Mouse (Mus musculus): Measurements from ENCODE around the gene Adrb1.

DNA sequence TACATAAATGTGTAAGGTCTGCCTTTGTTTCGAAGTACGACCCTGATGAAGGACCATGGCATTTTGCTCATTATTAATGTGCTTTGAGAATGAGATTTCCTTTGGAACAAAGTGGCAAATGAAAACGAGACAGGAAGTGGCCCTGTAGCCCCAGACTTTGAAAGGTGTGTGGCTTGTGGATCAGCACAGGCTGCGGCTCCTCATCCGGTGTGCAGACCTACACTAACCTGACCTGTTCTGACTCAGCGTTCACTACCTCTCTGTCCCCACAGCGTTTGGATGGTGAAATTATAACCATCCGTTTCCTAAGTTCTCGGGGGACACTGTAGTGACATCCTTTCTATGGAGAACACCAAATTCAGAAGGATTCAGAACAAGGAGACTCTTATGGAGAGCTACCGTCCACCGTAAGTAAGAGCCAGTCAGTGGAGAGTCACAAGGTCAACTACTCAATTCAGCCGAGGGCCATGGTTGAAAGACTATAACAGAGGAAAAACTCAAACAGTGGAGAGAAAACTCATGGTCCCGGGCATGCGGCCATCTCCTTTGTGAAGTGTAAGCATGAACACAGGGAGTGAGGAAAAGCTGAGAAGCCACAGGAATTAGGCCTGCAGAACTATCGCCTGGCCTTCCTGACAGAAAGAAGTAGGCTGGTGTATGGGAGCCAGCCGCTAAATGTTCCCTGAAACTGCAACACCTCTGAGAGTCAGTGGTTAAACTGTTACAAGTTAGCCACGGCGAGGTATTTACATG, 42.6 kb upstream of the Adrb1 start:
- TF ChIP-seq POLR2A (IDR thresholded peaks at IDR 0.05; ENCODE audit: insufficient read depth, low read depth, low read length) (no peak), CTCF (IDR thresholded peaks at IDR 0.05; ENCODE audit: insufficient read depth, low read depth, low read length) (no peak)

All from olfactory bulb, adult 2 months (tissue).